Mouse (Mus musculus) liver, embryonic 14.5 days (tissue): ENCODE measurements around the gene Polr3h. TPM values are rescaled to one million over a fixed set of nuclear protein-coding genes. Genes with fewer than 3 reads are reported as not detected.
A peak's percentile ranks its signal among the peaks of the same experiment; 100 is the strongest.

Experiments used
- ATAC-seq: fragments of 200-750 bp; cut with Nextera tagmentation; 2 replicates; pipeline ENCODE4 v1.8.0; 2017; ENCODE audit warnings: moderate number of reproducible peaks, mild to moderate bottlenecking, moderate library complexity; ENCODE audit not compliant: insufficient read depth
- DNase-seq, 3 experiments: peaks; one replicate each; pipeline ENCODE4 v3.0.0-alpha.2; 2012 to 2013; ENCODE audit warnings: low read depth in 3 of 3, low spot score in 3 of 3
- H3K27ac ChIP-seq: fragments of 300-500 bp; sonication (generic); 2 replicates; pipeline ENCODE4 v1.5.1; 2014; ENCODE audit warnings: moderate library complexity, mild to moderate bottlenecking, control low read depth, inconsistent platforms
- H3K27me3 ChIP-seq: fragments of 300-500 bp; sonication (generic); 2 replicates; pipeline ENCODE4 v1.6.1; 2014; ENCODE audit warnings: mild to moderate bottlenecking, low read length, moderate library complexity; ENCODE audit not compliant: control insufficient read depth, insufficient read depth
- H3K36me3 ChIP-seq: fragments of 300-500 bp; sonication (generic); replicated peaks from 2 replicates; pipeline ENCODE4 v1.6.1; 2014; ENCODE audit warnings: low read depth; ENCODE audit not compliant: control insufficient read depth, insufficient read depth
- H3K4me1 ChIP-seq, 2 experiments: fragments of 200-500 bp in 1 of 2; fragments of 300-500 bp in 1 of 2; sonication (generic) in 1 of 2; replicated peaks; 2 replicates each; pipeline ENCODE4 v1.6.1; 2012 to 2014; ENCODE audit warnings: antibody characterized with exemption in 1 of 2, inconsistent platforms in 1 of 2, low read length in 1 of 2; ENCODE audit not compliant: control insufficient read depth in 2 of 2, insufficient read depth in 2 of 2
- H3K4me2 ChIP-seq: fragments of 300-500 bp; sonication (generic); 2 replicates; pipeline ENCODE4 v1.6.1; 2014; ENCODE audit warnings: low read depth, mild to moderate bottlenecking, control low read depth, moderate library complexity
- H3K4me3 ChIP-seq, 2 experiments: fragments of 200-500 bp in 1 of 2; fragments of 300-500 bp in 1 of 2; sonication (generic) in 1 of 2; 2 replicates each; pipeline ENCODE4 v1.5.1; 2012 to 2014; ENCODE audit warnings: low read depth in 2 of 2, low read length in 2 of 2, mild to moderate bottlenecking in 2 of 2, control low read depth in 1 of 2, inconsistent platforms in 1 of 2, moderate library complexity in 1 of 2; ENCODE audit not compliant: insufficient read depth in 1 of 2
- H3K9ac ChIP-seq: fragments of 300-500 bp; sonication (generic); replicated peaks from 2 replicates; pipeline ENCODE4 v1.6.1; 2014; ENCODE audit warnings: mild to moderate bottlenecking, control low read depth, moderate library complexity
- H3K9me3 ChIP-seq: fragments of 300-500 bp; sonication (generic); 2 replicates; pipeline ENCODE4 v1.6.1; 2016; ENCODE audit warnings: low read length, mixed read lengths; ENCODE audit not compliant: control insufficient read depth
- CTCF ChIP-seq: IDR thresholded peaks from 2 replicates; pipeline ENCODE4 v1.5.1; 2016; ENCODE audit warnings: antibody characterized with exemption, low read depth, control low read depth
- EP300 ChIP-seq: IDR thresholded peaks from 2 replicates; pipeline ENCODE4 v1.6.1; 2016; ENCODE audit warnings: antibody characterized with exemption, low read depth
- WGBS: fragments of 180-500 bp; shearing (Covaris S2); extraction: QIAGEN DNeasy Blood & Tissue Kit; methylation state at CpG from one replicate; pipeline ENCODE4 v1.1.7; 2014; ENCODE audit not compliant: insufficient replicate concordance; 5-methylcytosine and 5-hydroxymethylcytosine counted together
- polyA plus RNA-seq, 2 experiments: library from polyadenylated mRNA; depleted of rRNA in 1 of 2; stranded (reverse) in 1 of 2; unstranded in 1 of 2; fragments of >200 nt; fragmentation: Nextera tagmentation in 1 of 2; extraction: Ambion mirVana in 1 of 2; gene quantifications; 2 replicates each; pipeline versions ENCODE4 v1.2.1 to v1.2.3; 2012 to 2014

Gene Polr3h
- polyA plus RNA-seq, 2 experiments = 13.7 to 68.3 TPM

- peak overlapping the region; percentile 92 for H3K27ac ChIP-seq
- peaks cover 12 to 15% of the 10 kb centered on the region in 2 experiments for H3K4me1 ChIP-seq
- TF ChIP-seq CTCF (no peak), EP300 (no peak)
- peak overlapping the region; percentile 71 for H3K4me2 ChIP-seq
- peak; percentile 24 for ATAC-seq
- H3K9ac ChIP-seq = peak overlapping the region; percentile 86
- peak overlapping the region; percentile 87 to 89 for H3K4me3 ChIP-seq
- H3K9me3 ChIP-seq = no peaks in the 10 kb centered on the region
- DNase-seq = peak in 1 of 3 experiments; percentile 35
- peaks cover 5% of the 10 kb centered on the region; the same call in 1 of the 2 replicates for H3K36me3 ChIP-seq
- under 1% methylated on average over 32 of the region's 33 CpGs for WGBS
- no peaks in the 10 kb centered on the region for H3K27me3 ChIP-seq
Measured at GRCm38 (mm10) chr15:81857724-81858116, 68.3 kb downstream of the Polr3h start.

- Histone ChIP-seq H3K4me3 (peak overlapping the region; percentile 87 to 89), H3K4me1 (peaks cover 12 to 15% of the 10 kb centered on the region in 2 experiments), H3K27me3 (no peaks in the 10 kb centered on the region), H3K36me3 (peaks cover 5% of the 10 kb centered on the region; the same call in 1 of the 2 replicates), H3K9ac (peak overlapping the region; percentile 86), H3K4me2 (peak overlapping the region; percentile 71), H3K27ac (peak overlapping the region; percentile 92), H3K9me3 (no peaks in the 10 kb centered on the region)
- ATAC-seq (no peak), DNase-seq (no peak)
- TF ChIP-seq EP300 (no peak), CTCF (no peak)
- WGBS = 1% methylated on average over 14 of the region's 14 CpGs
Measured at GRCm38 (mm10) chr15:81856938-81857723, 68.9 kb downstream of the Polr3h start.

DNA sequence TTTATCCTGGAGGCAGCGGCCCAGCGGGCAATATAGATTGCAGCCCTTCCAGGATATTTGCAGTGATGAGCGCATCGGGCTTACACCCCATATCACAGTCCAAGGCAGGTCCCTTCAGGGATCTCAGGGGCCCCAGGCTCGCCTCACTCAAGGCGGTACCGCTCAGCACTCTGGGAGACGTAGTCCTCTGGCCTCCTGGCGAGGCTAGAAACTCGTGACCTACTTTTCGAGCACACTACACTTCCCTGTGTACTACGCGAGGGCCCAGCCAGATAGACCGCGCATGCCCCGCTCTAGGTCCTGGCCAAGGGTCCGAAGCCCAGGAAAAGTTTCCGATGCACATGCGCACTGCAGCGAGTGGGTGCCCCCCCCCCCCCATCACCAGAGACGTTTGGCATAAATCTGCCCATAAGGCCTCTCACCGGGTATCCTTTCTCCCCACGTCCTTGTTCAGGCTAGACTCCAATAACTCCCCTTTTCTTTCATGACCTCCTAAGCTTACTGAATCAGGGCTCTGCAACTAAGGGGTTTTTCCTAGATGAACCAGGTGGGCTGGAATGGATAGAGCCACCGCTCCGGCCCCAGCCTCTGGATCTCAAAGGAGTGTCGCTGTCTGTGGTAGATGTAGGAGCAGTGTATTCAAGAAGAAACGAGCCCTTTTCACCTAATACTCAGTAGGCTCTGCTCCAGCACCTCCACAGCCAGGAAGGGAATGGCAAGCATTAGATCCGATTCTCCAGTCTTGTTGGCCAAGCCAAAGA is 69.8 kb downstream of the Polr3h start:
- Histone ChIP-seq H3K36me3 (peaks cover 8% of the 10 kb centered on the region), H3K4me3 (peak overlapping the region; percentile 87 to 89), H3K4me1 (peaks cover 12 to 15% of the 10 kb centered on the region in 2 experiments), H3K9me3 (no peaks in the 10 kb centered on the region), H3K27ac (peak overlapping the region; percentile 92), H3K4me2 (peak overlapping the region; percentile 71), H3K9ac (peak overlapping the region; percentile 86), H3K27me3 (no peaks in the 10 kb centered on the region)
- DNase-seq (peak; percentile 85 to 90 (median 87)), ATAC-seq (peak; percentile 82)
- TF ChIP-seq CTCF (no peak), EP300 (no peak)
- WGBS = under 1% methylated on average over 28 of the region's 28 CpGs

GRCm38 (mm10) chr15:81853081-81853480 is 73.0 kb downstream of the Polr3h start:
- WGBS = 71% methylated on average over 7 of the region's 7 CpGs
- Histone ChIP-seq H3K9ac (no peak overlapping the region), H3K27ac (no peak overlapping the region), H3K4me1 (peaks cover 5 to 9% of the 10 kb centered on the region in 2 experiments; a peak in 3 of 4 replicates), H3K9me3 (no peaks in the 10 kb centered on the region), H3K4me3 (no peak overlapping the region), H3K4me2 (no peak overlapping the region), H3K36me3 (peaks cover 31% of the 10 kb centered on the region), H3K27me3 (no peaks in the 10 kb centered on the region)
- TF ChIP-seq EP300 (no peak), CTCF (no peak)
- ATAC-seq = no peak
- no peak for DNase-seq
